8 mouse cellular contexts compared by ENCODE assay signal in genomic region chr4:155217241-155218103, GRCm38 (mm10). TPM values are rescaled to one million over a fixed set of nuclear protein-coding genes. Genes with fewer than 3 reads are reported as not detected.
DNase-seq lines count a peak whose midpoint lies in the region; ATAC-seq and TF ChIP-seq lines count a peak whose summit lies in the region.

No protein-coding gene starts in this region.

- peak; percentile 61 to 68 for DNase-seq in heart, adult 2 months
- DNase-seq in heart, postnatal 25 days (ENCODE audit: low spot score): no peak
- DNase-seq in embryonic facial prominence, embryonic 10.5 days (ENCODE audit: low spot score): no peak
- peak; percentile 66 to 78 for DNase-seq in lung, adult 18-20 months
- no peak for DNase-seq in urinary bladder, postnatal 4 days (ENCODE audit: low spot score in 2 of 2)
- no peak for DNase-seq in gastrocnemius, adult 8-10 months (ENCODE audit: low spot score in 2 of 2)

- H3K9me3 ChIP-seq in embryonic facial prominence, embryonic 10.5 days: no peaks in the 10 kb centered on the region
- H3K9me3 ChIP-seq in neural tube, embryonic 14.5 days (ENCODE audit: control insufficient read depth, low read length): no peaks in the 10 kb centered on the region

- no peaks in the 10 kb centered on the region for H3K27me3 ChIP-seq in heart, adult 2 months (ENCODE audit: control insufficient read depth, insufficient read depth, low read length)
- no peaks in the 10 kb centered on the region for H3K27me3 ChIP-seq in embryonic facial prominence, embryonic 10.5 days (replicated peaks; ENCODE audit: low read depth, poor library complexity, severe bottlenecking)
- H3K27me3 ChIP-seq in neural tube, embryonic 14.5 days (ENCODE audit: control insufficient read depth, insufficient read depth, low read length): no peaks in the 10 kb centered on the region

- intact Hi-C loops in heart, adult 2 months (cut with DNase I): no loop called here
- intact Hi-C loops in heart, postnatal 25 days (cut with DNase I): loop anchor here (5.0 kb wide), 2 partner anchors 40 to 65 kb away; no protein-coding TSS in a partner anchor

- peak; percentile 75 for ATAC-seq in inflammation-experienced regulatory T-cells, adult 6 months
- no peak for ATAC-seq in neural tube, embryonic 14.5 days (ENCODE audit: low read depth)

- H3K27ac ChIP-seq in heart, adult 2 months: peak overlapping the region; percentile 74
- peak overlapping the region; percentile 25 for H3K27ac ChIP-seq in embryonic facial prominence, embryonic 10.5 days (replicated peaks)
- no peak overlapping the region; the same call in 1 of the 2 replicates for H3K27ac ChIP-seq in neural tube, embryonic 14.5 days (ENCODE audit: low read depth, low read length)

- H3K9ac ChIP-seq in heart, adult 2 months (ENCODE audit: low read depth, low read length): no peak overlapping the region
- H3K9ac ChIP-seq in neural tube, embryonic 14.5 days (replicated peaks; ENCODE audit: low read depth, low read length): no peak overlapping the region

- 0 out of 2 replicates have a peak overlapping the region, but pooled peaks have one; percentile 6 for H3K4me2 ChIP-seq in neural tube, embryonic 14.5 days (ENCODE audit: low read depth, low read length)

- peaks cover 6% of the 10 kb centered on the region; the same call in 1 of the 2 replicates for H3K36me3 ChIP-seq in heart, adult 2 months (ENCODE audit: control insufficient read depth, insufficient read depth, low read length)
- peaks cover 16% of the 10 kb centered on the region; the same call in 1 of the 2 replicates for H3K36me3 ChIP-seq in embryonic facial prominence, embryonic 10.5 days (replicated peaks)
- H3K36me3 ChIP-seq in neural tube, embryonic 14.5 days (ENCODE audit: control insufficient read depth, insufficient read depth, low read length): no peaks in the 10 kb centered on the region

- peak overlapping the region; percentile 87; the same call in 1 of the 2 replicates for H3K4me3 ChIP-seq in heart, adult 2 months
- peak overlapping the region; percentile 91 for H3K4me3 ChIP-seq in embryonic facial prominence, embryonic 10.5 days
- H3K4me3 ChIP-seq in neural tube, embryonic 14.5 days (ENCODE audit: low read depth, low read length): no peak overlapping the region

- TF ChIP-seq POLR2A in heart, adult 2 months (IDR thresholded peaks at IDR 0.05; ENCODE audit: insufficient read depth, low read depth, low read length): no peak

- WGBS in heart, adult 2 months: 18% methylated on average over 12 of the region's 12 CpGs
- WGBS in embryonic facial prominence, embryonic 10.5 days: 53% methylated on average over 12 of the region's 12 CpGs
- WGBS in neural tube, embryonic 14.5 days: 63% methylated on average over 12 of the region's 12 CpGs

- H3K4me1 ChIP-seq in heart, adult 2 months (ENCODE audit: control insufficient read depth, insufficient read depth, low read length): peaks cover 61% of the 10 kb centered on the region
- peaks cover 97% of the 10 kb centered on the region for H3K4me1 ChIP-seq in embryonic facial prominence, embryonic 10.5 days
- peaks cover 73% of the 10 kb centered on the region for H3K4me1 ChIP-seq in neural tube, embryonic 14.5 days (ENCODE audit: control insufficient read depth, insufficient read depth, low read length)

- H3K79me2 ChIP-seq in heart, adult 2 months (replicated peaks; ENCODE audit: control insufficient read depth, insufficient read depth, low read length): peaks cover 26% of the 10 kb centered on the region

- peak; percentile 62; the same call in 1 of the 2 replicates for TF ChIP-seq EP300 in heart, adult 2 months (IDR thresholded peaks at IDR 0.05; ENCODE audit: insufficient read depth, low read depth, low read length)

- TF ChIP-seq CTCF in heart, adult 2 months (IDR thresholded peaks at IDR 0.05): no peak

RNA-seq across cellular contexts. Expression of gene Ski, which starts 4.9 kb away (rescaled TPM):
- 10 to 100 TPM; 56.7 to 56.8 TPM for total RNA-seq in heart, adult 2 months (2021)
- 34.9 and 46.0 TPM in 2 replicates for polyA plus RNA-seq in heart, adult 2 months (2012; rRNA removed)
- 10 to 100 TPM; 55.0 to 63.9 TPM for total RNA-seq in heart, postnatal 25 days (2021)
- polyA plus RNA-seq in embryonic facial prominence, embryonic 10.5 days (2016; fragmentation: Nextera tagmentation; extraction: Ambion mirVana): 8.5 and 10.7 TPM in 2 replicates
- polyA plus RNA-seq in inflammation-experienced regulatory T-cells, adult 6 months (2017; shearing (Covaris generic)): 10 to 100 TPM; 10.7 to 26.8 (median 26.8) TPM
- polyA plus RNA-seq in neural tube, embryonic 14.5 days (2014; fragmentation: Nextera tagmentation; extraction: Ambion mirVana): 16.8 and 17.7 TPM in 2 replicates
- 10 to 100 TPM; 25.8 to 29.6 (median 28.3) TPM for total RNA-seq in gastrocnemius, adult 8-10 months (2022)

RNA-seq across cellular contexts. Expression of gene Faap20, which starts 32.1 kb away (rescaled TPM):
- 10 to 100 TPM; 14.4 to 16.7 TPM for total RNA-seq in heart, adult 2 months (2021)
- polyA plus RNA-seq in heart, adult 2 months (2012; rRNA removed): 26.7 and 30.3 TPM in 2 replicates
- total RNA-seq in heart, postnatal 25 days (2021): 10 to 100 TPM; 13.5 to 15.5 TPM
- 99.6 and 100 TPM in 2 replicates for polyA plus RNA-seq in embryonic facial prominence, embryonic 10.5 days (2016; fragmentation: Nextera tagmentation; extraction: Ambion mirVana)
- 10 to 100 TPM; 44.3 to 57.3 (median 51.6) TPM for polyA plus RNA-seq in inflammation-experienced regulatory T-cells, adult 6 months (2017; shearing (Covaris generic))
- 70.8 and 71.5 TPM in 2 replicates for polyA plus RNA-seq in neural tube, embryonic 14.5 days (2014; fragmentation: Nextera tagmentation; extraction: Ambion mirVana)
- 1 to 10 TPM; 3.6 to 6.8 (median 5.0) TPM for total RNA-seq in gastrocnemius, adult 8-10 months (2022)

Comparison
In these comparisons a context has a peak if more than half of its experiments do, and no peak if none do; other contexts are left out.
1. DNase-seq: peak in heart, adult 2 months (2 of 2) and lung, adult 18-20 months (2 of 2); none in heart, postnatal 25 days (single experiment), embryonic facial prominence, embryonic 10.5 days (single experiment), urinary bladder, postnatal 4 days (0 of 2) and gastrocnemius, adult 8-10 months (0 of 2).